Mouse (Mus musculus): ENCODE measurements at regions not wholly inside any gene's neighbourhood (a gene's known extent, or its start where the extent isn't known, plus 50 kb on each side); places are given as distances from the start of the nearest gene placed in this dataset.

DNA sequence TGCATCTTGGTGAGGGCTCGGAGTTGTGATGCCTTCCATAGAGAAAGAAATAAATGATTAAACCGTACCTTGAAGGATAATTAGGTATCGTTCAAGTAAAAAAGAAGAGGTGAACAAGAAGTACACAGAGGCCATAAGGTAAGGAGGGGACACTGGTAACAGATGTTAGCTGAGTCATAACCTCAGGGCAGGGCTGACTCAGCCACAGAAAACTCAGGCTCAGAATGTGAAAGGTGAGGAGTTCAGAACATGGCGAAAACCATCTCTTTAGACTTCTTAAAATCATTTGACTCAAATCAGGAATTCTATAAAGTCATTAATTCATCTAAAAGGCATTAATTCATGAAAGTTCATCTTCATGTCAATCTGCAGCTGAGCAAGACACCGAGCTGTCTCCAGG lies 62.1 kb upstream of the Ifngr1 start:
- TF ChIP-seq POLR2A (IDR thresholded peaks at IDR 0.05; ENCODE audit: borderline replicate concordance, low read depth, low read length): no peak
- no peak for TF ChIP-seq CTCF (IDR thresholded peaks at IDR 0.05; ENCODE audit: low read depth, low read length)
- H3K4me1 ChIP-seq (ENCODE audit: control insufficient read depth, insufficient read depth, low read length): peaks cover 12% of the 10 kb centered on the region
- no peak overlapping the region for H3K4me3 ChIP-seq (ENCODE audit: insufficient read depth, low read length)
- H3K27ac ChIP-seq (ENCODE audit: insufficient read depth, low read depth, low read length): no peak overlapping the region

DNA sequence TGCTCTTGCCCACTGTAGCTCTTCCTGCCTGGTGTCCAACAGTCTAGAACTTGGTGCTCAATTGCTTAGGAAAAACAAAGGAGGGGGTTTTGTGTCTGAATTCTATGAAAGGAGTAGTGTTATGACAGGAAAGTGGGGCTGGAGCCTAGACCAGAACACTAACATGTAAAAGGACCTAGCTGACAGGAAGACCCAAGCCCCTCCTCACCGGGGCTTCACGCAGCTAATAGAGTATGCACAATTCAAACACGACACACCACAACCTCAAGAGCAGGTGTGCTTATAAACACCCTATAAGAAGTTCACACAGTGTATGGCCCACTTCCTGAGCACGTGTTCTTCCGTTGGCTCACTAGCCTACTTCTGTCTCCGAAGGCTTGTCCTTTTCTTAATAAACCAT lies 61.7 kb upstream of the Ifngr1 start:
- Histone ChIP-seq H3K4me3 (ENCODE audit: insufficient read depth, low read length) (no peak overlapping the region), H3K4me1 (ENCODE audit: control insufficient read depth, insufficient read depth, low read length) (peaks cover 12% of the 10 kb centered on the region), H3K27ac (ENCODE audit: insufficient read depth, low read depth, low read length) (no peak overlapping the region)
- TF ChIP-seq CTCF (IDR thresholded peaks at IDR 0.05; ENCODE audit: low read depth, low read length): no peak

DNA sequence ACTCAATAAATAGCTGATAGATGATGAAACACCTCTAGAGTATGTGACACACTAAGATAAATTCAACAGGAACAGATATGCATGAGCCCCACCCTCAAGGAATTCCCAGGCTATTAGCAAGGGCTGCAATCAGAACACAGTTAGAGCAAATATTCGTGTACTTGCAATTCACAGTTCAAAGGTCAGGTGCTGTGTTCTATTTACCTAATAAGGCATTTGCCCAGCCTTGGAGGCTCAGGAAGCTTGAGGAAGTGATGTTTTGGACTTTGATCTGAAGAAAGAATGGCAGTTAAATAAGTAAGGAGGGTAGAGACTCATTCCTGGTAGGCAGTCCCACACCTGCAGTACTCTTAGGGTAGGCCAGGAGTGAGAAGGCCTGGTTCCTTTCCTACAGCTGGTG lies 60.3 kb upstream of the Ifngr1 start:
- TF ChIP-seq CTCF (IDR thresholded peaks at IDR 0.05; ENCODE audit: low read depth, low read length) (no peak), POLR2A (IDR thresholded peaks at IDR 0.05; ENCODE audit: borderline replicate concordance, low read depth, low read length) (no peak)
- no peak overlapping the region for H3K4me3 ChIP-seq (ENCODE audit: insufficient read depth, low read length)
- peaks cover 7% of the 10 kb centered on the region for H3K4me1 ChIP-seq (ENCODE audit: control insufficient read depth, insufficient read depth, low read length)
- no peak overlapping the region for H3K27ac ChIP-seq (ENCODE audit: insufficient read depth, low read depth, low read length)

DNA sequence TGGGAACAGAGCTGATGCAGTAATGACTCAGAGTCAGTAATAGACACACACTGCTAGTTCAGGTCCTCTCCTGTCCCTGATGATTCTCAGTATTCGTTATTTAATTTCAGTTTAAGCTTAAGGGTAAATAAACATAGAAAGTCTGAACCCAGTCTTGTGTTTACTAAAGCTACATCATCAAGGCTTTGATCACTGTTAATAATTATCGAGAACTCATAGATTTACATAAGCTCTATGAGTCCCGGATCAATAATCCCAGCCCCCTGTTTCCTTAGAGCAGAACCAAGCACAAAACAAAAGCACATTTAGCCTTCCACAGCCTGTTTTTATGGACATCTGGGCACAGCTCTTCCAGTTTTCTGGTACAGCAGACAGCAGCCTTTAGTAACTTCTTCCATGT lies 59.0 kb upstream of the Ifngr1 start:
- no peak overlapping the region for H3K27ac ChIP-seq (ENCODE audit: insufficient read depth, low read depth, low read length)
- H3K4me1 ChIP-seq (ENCODE audit: control insufficient read depth, insufficient read depth, low read length): no peaks in the 10 kb centered on the region
- TF ChIP-seq POLR2A (IDR thresholded peaks at IDR 0.05; ENCODE audit: borderline replicate concordance, low read depth, low read length): no peak
- no peak for TF ChIP-seq CTCF (IDR thresholded peaks at IDR 0.05; ENCODE audit: low read depth, low read length)
- H3K4me3 ChIP-seq (ENCODE audit: insufficient read depth, low read length): no peak overlapping the region

DNA sequence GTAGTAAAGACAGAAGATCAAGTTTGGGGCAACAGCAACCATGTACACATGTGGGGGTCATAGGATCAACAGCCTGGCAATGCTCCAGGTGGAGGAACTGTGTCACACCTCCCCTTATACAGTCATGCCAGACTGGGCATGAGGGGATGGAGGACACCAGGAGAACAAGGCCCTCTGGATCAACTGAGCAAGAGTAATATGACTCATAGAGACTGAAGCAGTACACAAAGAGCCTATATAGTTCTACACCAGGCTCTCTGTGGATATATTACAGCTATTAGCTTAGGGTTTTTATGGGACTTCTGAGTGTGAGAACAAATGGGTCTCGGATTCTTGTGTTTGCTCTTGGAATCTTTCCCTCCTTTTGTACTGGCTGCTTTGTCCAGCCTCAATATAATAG lies 57.9 kb upstream of the Ifngr1 start:
- TF ChIP-seq POLR2A (IDR thresholded peaks at IDR 0.05; ENCODE audit: borderline replicate concordance, low read depth, low read length): no peak
- TF ChIP-seq CTCF (IDR thresholded peaks at IDR 0.05; ENCODE audit: low read depth, low read length): no peak
- Histone ChIP-seq H3K27ac (ENCODE audit: insufficient read depth, low read depth, low read length) (no peak overlapping the region), H3K4me1 (ENCODE audit: control insufficient read depth, insufficient read depth, low read length) (no peaks in the 10 kb centered on the region), H3K4me3 (ENCODE audit: insufficient read depth, low read length) (no peak overlapping the region)
